Mouse (Mus musculus): ENCODE data around the gene Tmem108.

Gene Tmem108

DNA sequence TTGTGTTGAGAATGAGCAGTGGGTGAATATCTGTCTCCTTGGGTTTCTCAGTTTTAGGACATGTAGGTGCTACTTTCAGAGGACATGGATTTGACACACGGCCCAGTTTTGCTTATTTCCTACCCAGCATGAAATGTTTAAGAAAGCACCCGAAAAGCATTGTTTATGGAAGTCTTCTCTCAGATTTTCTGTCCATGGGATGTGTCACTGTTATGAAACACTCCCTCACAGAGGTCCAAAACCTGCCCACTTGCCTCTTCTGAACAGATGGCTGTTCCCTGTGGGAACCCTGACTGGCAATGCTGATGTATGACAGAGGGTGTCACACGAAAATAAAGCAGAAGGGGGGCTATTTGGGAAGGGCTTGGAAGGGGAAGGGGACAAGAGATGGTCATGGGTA lies 212.5 kb downstream of the Tmem108 start:
- DNase-seq (ENCODE audit: extremely low read depth, low read depth): no peak

GRCm38 (mm10) chr9:103548606-103549005 lies 213.0 kb downstream of the Tmem108 start:
- DNase-seq (ENCODE audit: extremely low read depth, low read depth): no peak

DNA sequence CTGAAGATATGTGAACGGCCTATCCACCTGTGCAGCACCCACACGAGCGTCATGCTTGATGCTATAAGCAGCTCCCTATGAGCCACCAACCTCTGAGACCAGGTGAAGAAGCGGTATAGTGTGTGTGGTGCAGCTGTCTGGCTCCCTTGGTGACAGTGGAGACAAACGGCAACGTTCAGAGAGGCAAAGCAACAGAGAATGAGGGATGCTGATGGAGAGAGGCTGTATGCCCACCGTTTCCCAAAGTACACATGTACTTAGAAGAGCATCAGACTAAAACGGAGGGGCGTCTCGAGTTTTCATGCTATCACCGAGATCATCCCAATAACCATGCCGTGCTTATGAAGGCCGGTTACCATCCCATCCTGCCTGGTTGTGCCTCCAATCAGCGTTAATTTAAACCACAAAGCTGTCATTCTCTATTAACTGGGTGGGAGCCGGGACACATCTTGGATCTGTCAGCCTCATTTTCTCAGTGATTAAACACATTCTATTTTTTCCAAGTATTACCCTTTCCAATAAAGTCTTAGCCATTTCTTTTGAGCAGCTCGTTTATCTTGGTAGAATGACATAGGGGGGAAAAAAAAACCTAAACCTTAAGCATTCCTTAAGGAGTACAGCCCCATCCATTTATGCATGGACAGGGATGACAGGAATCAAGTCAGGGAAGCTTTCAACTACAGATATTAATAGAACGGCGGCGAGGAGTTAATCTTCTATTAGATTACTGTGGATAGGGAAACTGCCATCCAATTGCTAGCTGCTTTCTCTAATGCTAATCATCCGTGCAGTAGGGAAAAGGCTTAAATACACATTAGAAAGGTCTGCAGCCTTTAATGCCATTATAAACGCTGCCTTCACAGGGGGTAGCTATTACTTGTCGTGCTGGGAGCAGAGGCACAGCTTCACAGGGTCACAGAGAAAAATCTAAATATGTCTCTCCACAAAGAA lies 214.7 kb downstream of the Tmem108 start:
- DNase-seq (ENCODE audit: extremely low read depth, low read depth): no peak

DNA sequence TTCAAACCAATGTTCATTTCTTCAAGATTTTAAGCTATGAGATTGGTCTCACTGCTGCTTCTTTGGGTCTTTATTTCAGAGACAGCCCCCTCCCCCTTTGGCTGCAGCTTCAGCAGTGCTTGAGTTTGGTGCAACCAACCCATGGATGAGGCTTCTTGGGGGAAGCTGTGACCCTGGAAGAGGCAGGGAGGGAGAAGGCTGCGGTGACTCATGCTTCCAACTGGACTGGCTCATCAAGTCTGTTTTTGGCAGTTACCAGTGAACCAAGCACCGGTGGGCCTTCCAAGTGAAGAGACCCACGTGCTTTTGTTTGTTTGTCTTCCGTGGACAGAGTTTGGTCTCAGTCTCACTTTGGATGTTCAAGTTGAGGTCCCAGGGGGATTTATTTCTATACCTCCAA lies 215.9 kb downstream of the Tmem108 start:
- no peak for DNase-seq (ENCODE audit: extremely low read depth, low read depth)

GRCm38 (mm10) chr9:103545271-103545670 lies 216.4 kb downstream of the Tmem108 start:
- no peak for DNase-seq (ENCODE audit: extremely low read depth, low read depth)

DNA sequence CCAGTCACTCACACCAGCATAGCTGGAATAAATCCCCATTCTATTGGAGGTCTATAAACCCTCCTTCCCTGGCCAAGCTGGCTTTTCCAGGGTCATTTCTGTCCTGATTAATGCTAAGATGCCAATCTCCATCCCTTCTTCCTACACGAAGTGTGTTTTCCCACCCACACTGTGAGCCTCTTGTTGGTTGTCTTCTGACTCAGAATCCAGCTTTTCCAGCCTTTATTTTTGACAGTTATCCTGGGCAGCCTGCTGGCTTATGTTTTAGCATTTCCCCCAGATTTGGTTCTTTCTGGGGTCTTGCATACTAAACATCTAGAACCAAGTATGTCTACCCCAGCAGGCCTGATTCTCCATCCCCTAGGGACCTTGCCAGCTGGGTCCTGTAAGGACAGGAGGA lies 217.0 kb downstream of the Tmem108 start:
- DNase-seq (ENCODE audit: extremely low read depth, low read depth): no peak

- DNase-seq (ENCODE audit: extremely low read depth, low read depth): no peak
Observed at GRCm38 (mm10) chr9:103540518-103540917, 221.1 kb downstream of the Tmem108 start.

DNA sequence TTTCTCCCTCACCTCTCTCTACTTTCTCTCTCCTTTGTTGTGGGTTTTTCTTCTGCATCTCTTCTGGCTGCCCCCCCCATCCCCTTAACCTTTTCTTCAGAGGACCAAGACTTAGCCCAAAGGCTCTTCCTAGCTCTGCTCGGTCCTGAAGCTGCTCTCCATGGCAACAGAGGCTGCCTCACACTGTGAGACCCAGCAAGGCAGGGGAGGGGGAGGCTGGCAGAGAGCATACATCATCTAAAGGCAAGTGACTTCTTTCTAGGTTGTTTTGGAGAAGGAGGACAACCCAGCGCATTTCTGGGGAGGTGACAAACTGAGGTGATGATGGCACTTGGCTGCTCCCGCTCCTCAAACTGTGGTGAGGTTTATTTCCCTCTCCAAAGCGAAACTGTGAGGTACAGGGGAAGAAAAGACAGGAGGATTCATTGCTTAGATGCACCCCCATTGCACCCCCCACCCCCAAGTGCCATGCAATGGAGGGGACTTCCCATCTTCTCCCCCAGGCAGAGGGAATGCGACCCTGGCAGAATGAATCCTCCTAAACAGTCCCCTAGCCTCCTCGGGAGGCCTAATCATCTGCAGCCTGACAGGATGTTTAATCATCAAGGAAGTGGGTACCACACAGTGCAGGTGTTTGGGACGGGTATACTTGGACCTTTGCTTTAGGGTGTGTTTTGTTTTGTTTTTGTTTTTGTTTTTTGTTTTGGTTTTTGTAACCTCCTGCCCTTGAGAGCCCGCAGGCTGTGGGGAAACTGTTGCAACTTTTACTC lies 223.4 kb downstream of the Tmem108 start:
- DNase-seq (ENCODE audit: extremely low read depth, low read depth): no peak

GRCm38 (mm10) chr9:103536059-103536634 lies 225.5 kb downstream of the Tmem108 start:
- DNase-seq (ENCODE audit: extremely low read depth, low read depth): no peak

DNA sequence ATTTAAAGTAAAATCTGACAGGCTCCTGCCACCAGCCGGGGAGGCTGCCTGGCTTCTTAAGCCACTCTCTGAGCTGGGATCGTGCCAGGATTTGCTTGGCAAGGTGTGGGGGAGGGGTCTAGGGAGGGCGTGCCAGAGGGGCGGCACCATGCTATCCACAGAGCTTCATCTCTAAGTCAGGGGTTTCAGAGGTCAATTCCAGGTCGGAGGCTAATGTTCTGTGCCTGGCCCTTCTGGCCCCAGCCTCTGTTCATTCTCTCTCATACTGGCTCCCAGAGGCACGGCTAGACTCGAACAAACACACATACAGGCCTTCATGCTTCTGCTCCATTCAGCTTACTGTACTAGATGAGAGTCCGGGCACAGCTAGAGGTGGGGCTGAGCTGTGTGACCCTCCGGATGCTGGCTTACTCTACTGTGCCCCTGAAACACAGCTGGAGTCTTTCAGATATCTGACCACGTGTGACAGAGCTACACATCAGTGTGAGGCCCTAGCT lies 236.5 kb downstream of the Tmem108 start:
- DNase-seq (ENCODE audit: extremely low read depth, low read depth): no peak

- DNase-seq (ENCODE audit: extremely low read depth, low read depth): no peak
Observed at GRCm38 (mm10) chr9:103524600-103524999, 237.0 kb downstream of the Tmem108 start.

GRCm38 (mm10) chr9:103523742-103524403 lies 237.8 kb downstream of the Tmem108 start:
- no peak for DNase-seq (ENCODE audit: extremely low read depth, low read depth)

GRCm38 (mm10) chr9:103523008-103523407 lies 238.6 kb downstream of the Tmem108 start:
- no peak for DNase-seq (ENCODE audit: extremely low read depth, low read depth)

GRCm38 (mm10) chr9:103513884-103514283 lies 247.8 kb downstream of the Tmem108 start:
- DNase-seq (ENCODE audit: extremely low read depth, low read depth): no peak

DNA sequence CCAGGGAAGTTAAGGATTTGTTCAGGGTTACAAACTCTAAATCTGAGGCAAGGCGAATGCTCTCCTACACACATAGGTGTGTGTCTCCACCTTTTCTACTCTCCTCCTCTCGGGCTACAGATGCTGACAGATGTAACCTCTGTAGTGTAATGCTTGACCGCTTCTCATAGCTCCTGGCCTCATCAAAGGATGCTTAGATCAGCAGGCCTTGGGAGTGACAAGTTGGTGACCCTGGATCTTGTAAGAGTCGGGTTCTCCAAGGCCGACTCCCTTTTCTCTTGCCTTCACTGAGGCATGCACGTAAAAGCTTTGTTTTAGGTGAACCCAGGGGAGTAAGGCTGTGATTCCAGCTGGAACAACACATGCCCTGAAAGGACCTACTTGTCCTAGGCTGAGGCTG lies 249.4 kb downstream of the Tmem108 start:
- DNase-seq (ENCODE audit: extremely low read depth, low read depth): no peak

DNA sequence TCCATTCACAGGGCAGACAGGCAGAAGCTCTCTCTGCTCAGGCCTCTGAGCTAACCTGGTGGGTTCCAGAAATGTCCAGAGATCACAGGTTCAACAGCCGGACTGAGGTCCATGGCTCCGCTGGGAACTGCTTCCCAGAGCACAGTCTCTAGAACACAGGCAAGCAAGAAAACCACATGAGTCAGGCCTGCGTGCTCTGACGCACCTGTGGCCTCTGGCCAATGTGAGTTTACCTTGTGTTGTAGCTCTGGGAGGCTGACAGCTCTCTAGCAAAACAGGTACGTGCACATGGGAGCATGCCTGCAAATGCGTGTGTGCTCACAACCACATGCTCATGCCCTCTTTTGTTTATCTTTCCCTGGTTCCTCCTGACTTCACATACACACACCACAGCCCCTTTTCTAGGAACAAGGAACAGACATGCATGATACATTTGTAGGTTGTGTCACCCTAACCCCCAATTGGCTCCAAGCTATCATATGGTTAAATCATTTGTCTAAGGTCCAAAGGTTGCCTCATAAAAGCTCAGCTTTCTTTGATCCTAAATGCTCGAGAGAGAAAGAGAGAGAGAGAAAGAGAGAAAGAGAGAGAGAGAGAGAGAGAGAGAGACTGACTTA lies 254.6 kb downstream of the Tmem108 start:
- DNase-seq (ENCODE audit: extremely low read depth, low read depth): no peak

- no peak for DNase-seq (ENCODE audit: extremely low read depth, low read depth)
Observed at GRCm38 (mm10) chr9:103505067-103505466, 256.6 kb downstream of the Tmem108 start.

DNA sequence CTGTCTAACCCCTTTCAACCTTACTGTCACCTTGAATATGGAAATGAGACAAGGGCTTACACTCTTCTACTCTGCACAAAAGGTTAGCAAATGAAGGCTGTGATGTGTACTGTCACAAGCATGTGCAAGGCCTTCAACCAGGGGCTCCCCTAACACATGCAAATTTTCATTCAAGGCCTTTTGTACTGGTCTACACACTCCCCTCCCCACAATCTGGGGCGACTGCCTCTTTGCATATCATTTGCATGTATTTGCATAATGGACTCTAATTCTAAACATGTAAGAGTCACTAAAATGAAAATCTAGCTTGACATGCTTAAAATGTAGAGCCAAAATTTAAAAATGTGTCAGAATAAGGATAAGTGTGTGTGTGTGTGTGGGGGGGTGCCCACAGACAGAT lies 257.0 kb downstream of the Tmem108 start:
- no peak for DNase-seq (ENCODE audit: extremely low read depth, low read depth)

DNA sequence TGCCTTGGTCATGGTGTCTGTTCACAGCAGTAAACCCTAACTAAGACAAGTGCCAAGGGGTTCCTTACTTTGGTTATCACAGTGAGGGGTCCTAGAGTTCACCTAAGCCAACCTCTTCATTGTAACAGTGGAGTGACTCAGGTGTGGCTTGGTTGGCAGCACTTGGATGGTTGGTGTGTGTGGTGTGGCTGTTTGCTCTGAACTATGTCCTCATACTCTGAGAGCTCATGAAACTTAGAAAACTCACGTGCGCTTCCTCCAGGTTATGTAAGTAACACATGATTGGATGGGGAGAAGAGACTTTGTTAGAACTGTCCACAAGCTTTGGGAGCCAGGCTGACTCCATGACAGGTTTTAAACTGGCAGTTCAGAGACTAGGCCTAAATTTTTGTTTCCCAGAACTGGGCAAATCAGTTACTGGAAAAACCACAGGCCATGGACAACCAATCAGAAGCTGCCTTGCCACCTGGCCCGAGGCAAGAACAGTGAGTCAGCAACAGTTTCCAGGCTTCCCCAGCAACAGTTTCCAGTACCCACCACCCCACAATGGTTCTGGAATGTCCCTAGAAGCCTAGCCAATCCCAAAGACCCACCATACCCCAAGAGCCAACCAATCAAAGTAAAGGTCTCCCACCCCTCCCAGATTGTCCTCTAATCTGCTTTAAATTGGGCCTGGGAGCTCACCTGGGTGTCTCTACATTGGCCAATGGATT lies 257.9 kb downstream of the Tmem108 start:
- DNase-seq (ENCODE audit: extremely low read depth, low read depth): no peak

DNA sequence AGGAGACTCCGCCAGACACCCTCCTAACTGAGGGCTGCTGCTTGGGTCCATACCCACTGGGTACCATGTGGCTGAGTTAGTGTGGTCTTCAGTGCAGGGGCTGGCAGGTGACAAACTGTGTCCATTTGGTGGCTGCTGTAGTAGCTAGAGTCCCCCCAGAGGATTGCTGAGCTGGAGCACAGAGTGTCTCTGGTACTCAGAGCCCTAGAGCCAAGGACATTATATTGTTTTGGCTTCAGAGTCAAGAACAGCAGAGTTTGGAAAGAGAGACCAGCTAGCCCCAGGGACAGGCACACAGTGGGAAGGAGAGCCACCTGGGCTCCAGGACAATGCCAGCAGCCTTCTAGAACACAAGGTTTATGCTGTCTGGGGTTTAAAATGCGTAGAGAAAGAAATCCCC lies 259.0 kb downstream of the Tmem108 start:
- DNase-seq (ENCODE audit: extremely low read depth, low read depth): no peak

All from MEL-GATA-1-ER (cell line).